Mouse (Mus musculus) kidney, adult 2 months (tissue): ENCODE results near the gene Actn1.

Experiments used
- CTCF ChIP-seq: fragments of 200-500 bp; conservative IDR thresholded peaks from 2 replicates; pipeline ENCODE4 v1.5.1; 2011; ENCODE audit warnings: low read depth, mild to moderate bottlenecking, control low read depth, low read length, moderate library complexity, mixed read lengths; ENCODE audit not compliant: insufficient read depth, insufficient read length
- POLR2A ChIP-seq: fragments of 200-500 bp; IDR thresholded peaks from one replicate; pipeline ENCODE4 v1.6.1; 2011; ENCODE audit warnings: low read depth, low read length, control low read depth

- no peak for TF ChIP-seq CTCF
- no peak for TF ChIP-seq POLR2A
These were observed 34.1 kb downstream of the Actn1 start for GRCm38 (mm10) chr12:80226101-80226500.
